Mouse (Mus musculus) gastrocnemius, adult 2 months (tissue): ENCODE measurements around the gene Galnt2. TPM values are rescaled to one million over a fixed set of nuclear protein-coding genes. Genes with fewer than 3 reads are reported as not detected.

ENCODE experiments used
- DNase-seq: peaks from one replicate; pipeline ENCODE4 v3.0.0; 2022
- H3K27ac ChIP-seq: fragments of 200-600 bp; 2 replicates; pipeline ENCODE4 v1.8.1; 2022; ENCODE audit warnings: mild to moderate bottlenecking
- H3K4me3 ChIP-seq: fragments of 200-600 bp; 2 replicates; pipeline ENCODE4 v1.8.1; 2022; ENCODE audit warnings: mild to moderate bottlenecking, moderate library complexity
- CTCF ChIP-seq: fragments of 200-600 bp; IDR thresholded peaks from 2 replicates; pipeline ENCODE4 v1.8.1; 2022; ENCODE audit warnings: antibody characterized with exemption, mild to moderate bottlenecking, moderate library complexity
- intact Hi-C: fragments of 180-260 bp; cut with DNase I; formaldehyde crosslinking; loops from one replicate; pipeline ENCODE4 v1.15.1; 2025
- total RNA-seq, 2 experiments: library from RNA; stranded (reverse); gene quantifications; 2 replicates each; pipeline ENCODE4 v1.2.3; 2021

Gene Galnt2
- total RNA-seq, 2 experiments from 2014 or later, result 35.6 to 37.2 TPM

DNA sequence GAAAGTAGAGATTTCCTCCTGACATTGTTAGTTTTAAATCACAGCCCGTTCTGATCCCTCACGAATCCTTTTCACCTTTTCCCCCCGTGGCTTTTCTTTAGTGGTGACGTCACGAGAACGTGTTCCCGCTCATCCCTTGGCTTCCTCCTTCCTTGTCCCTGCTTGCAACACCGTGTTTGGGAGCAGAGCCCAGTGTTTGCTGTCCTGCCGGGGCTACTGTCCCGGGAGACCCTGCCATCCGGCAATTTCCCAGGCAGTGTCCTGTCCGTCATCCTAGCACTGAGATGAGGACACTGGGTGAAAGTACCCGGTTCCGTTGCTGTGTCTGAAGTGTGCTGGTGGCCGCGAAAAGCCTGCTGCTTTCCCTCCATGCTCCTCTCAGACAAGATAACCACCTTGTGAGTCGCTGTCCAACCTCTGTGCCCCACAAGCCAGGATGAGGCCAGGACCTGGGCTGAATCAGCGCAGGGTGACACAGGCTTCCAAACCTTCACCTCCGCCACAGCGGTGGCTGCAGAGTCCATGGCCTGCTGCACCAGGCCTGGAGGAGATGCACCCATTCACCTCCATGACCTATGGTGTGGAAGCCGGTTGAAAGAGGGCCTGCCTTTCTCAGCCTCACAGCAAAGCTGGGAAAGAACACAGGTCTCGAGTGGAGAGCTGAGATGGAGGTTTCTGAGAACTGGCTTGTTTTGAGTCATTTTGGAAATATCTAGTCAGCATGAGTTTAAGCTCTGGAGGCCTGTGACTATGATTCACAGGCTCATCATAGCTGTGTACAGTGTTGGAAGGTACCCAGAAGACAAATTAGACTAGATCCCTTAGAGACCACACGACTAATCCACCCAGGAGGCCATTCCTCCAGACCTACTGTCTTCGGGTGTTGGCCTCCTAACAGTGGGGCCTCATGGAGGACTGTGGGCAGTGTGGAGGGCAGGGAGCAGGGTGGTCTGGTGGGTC lies 47.0 kb downstream of the Galnt2 start:
- DNase-seq, result peak; percentile 78

DNA sequence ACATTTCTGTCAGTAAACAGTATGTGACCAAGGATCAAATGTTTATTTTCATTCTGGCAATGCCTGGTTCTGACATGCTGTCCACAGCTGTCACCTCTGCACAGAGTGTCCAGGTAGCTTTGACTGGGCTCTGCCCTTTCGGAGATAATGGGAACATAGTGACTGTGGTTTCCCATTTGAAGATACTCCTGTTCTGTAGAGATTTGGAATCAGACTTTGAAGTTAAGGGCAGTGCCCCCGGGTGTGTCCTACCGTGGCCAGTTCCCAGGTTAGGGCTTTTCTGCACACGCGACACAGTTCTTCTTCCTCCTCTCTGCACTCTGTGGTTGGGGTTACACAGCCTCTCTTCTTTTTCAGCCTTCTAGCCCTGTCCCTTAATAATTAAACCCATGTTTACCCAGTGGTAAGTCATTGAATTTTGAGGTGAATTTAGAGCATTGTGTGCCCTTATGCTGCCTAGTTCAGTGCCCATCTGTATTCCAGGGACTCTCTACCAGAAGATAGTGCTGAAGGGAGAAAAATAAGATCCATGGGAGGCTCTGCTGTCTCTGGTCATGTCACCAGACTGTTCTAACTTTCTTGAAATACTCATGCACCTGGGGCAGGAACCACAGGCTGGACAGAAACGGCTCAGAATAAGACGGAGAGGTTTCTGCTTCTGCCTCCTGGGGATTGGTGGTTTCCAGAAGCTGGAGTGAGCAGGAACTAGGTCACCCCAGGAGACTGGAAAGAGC lies 47.9 kb downstream of the Galnt2 start:
- DNase-seq, result no peak
- Histone ChIP-seq H3K27ac (peak overlapping the region; percentile 75), H3K4me3 (no peak overlapping the region)
- intact Hi-C loops, result no loop called here
- TF ChIP-seq CTCF, result no peak

More for the DNA sequence above, 47.0 kb downstream of the Galnt2 start:
- peak overlapping the region; percentile 22 for H3K4me3 ChIP-seq
- peak overlapping the region; percentile 75 for H3K27ac ChIP-seq
- no peak for TF ChIP-seq CTCF
- intact Hi-C loops, result no loop called here

DNA sequence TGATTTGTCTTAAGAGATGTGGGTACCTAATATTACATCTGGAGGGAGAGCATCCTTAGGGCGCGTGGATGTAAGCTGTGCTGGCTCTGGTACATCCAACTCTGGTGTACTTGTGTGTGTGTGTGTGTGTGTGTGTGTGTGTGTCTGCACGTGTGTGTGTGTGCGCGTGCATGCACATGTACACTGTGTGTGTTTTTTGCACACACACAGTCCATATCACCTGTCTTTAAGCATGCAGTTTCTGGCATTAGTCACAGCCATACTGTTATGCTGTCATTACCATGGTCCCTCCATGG lies 48.4 kb downstream of the Galnt2 start:
- no peak for TF ChIP-seq CTCF
- DNase-seq, result no peak
- intact Hi-C loops, result no loop called here
- no peak overlapping the region for H3K27ac ChIP-seq
- H3K4me3 ChIP-seq, result no peak overlapping the region

DNA sequence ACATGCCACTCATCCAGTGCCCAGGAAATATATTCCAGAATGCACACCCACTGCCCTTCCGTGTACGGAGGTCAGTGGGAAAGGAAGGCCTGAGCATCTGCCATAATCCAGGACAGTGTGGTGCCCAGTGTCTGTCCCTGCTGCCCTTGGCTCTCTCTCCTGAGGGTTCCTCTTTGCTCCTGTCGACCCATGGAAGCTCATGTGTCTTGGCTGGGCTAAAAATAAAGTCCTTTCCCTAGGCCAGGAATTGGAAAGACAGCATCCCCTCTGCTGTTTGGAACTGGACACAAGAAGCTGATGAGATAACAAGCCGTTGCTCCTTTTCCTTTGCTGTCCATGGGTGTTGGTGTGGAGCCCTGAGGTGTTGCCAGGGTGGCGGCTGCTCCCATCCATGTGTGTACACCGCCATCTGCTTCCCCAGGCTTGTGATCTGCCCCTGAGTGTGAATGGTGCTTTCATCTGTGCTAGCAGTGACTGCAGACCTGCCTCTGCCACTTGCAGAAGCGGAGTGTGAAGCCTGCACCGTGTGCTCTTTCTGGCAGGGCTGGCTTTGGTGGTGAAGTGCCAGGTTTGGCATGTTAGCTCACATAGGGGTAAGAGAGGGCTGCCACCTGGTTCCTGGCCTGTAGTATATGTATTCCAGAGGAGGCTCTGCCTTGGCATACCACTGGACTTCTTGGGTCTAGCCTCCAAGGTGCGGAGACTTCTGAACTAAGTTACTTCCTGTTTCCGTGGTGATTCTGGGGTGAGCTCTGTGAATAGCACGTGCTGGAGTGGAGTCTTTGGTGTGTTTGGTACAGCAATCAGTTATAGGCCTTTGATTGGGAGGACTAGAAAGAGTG lies 50.7 kb downstream of the Galnt2 start:
- no peak; the same call in 1 of the 2 replicates for TF ChIP-seq CTCF
- Histone ChIP-seq H3K4me3 (peak overlapping the region; percentile 41), H3K27ac (peak overlapping the region; percentile 89)
- intact Hi-C loops, result loop anchor here (5.0 kb wide), 1 partner anchor 50 kb away; the partner anchor contains the start of gene Galnt2
- peak; percentile 60 for DNase-seq

DNA sequence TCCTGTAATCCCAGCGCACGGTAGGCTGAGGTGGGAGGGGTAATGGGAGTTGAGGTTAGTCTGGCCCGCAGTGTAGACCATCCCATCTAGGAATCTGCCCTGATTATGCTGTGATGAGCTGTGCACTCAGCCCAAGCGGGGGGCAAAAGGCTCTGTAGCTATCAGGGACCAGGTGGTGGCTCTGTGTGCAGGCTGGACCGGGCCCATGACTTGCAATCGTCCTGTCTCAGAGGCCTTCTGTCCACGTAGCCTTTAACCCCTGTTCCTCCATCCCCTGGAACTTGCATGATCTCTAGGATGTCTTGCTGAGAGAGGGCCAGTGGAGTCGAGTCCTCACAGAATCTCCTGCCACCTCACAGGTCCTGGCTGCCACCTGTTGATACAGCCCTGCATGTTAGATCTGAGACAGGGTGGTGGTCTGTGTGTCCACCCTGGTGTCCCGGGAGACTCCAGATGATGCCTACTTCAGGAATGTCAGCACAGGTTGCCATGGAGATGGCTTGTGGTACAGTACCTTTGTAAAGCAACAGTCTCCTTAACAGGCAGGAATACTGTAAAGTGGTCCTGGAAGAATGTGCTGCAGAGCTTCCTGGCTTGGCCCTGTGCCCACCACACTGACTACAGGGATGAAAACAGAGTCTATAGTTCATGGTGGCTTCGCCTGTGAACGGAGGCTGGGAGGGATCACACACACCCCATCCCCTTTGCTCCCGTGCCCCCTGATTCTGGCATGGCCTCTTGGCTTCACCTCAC lies 51.9 kb downstream of the Galnt2 start:
- intact Hi-C loops, result loop anchor here (5.0 kb wide), 1 partner anchor 51 kb away; the partner anchor contains the start of gene Galnt2
- Histone ChIP-seq H3K4me3 (no peak overlapping the region), H3K27ac (peak overlapping the region; percentile 89)
- DNase-seq, result no peak
- TF ChIP-seq CTCF, result no peak

DNA sequence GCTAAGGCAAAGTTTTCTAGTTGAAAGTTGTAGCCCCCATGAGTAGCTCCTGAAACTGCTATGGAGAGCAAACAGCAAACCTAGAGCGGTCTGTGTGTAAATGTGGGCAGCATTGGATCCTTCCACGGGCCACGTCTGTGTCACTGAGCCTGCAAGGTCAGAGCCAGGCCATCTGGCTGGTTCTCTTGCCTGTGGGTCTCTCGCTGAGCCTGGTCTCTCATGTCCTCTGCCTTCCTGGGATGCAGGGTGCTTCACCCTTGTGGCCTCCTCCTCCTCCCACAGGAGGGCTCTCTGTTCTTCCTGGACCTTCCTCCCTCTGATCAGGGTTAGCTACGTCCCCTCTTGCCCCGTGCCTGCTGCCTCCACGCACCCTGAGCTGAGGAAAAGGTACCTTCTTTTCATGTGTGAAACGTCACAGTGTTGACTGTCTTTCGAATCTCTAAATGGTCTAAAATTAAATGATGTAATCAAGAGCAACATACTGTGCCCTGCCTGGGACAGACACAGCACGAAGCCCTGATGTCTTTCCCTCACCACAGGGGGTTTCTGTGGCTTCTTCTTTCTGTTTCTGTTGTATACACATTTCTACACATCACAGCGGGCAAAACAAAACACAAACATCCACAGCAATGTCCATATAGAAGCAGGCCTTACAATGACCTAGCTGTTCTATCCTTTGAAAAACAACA lies 52.6 kb downstream of the Galnt2 start:
- TF ChIP-seq CTCF, result no peak
- no peak for DNase-seq
- peak overlapping the region; percentile 89 for H3K27ac ChIP-seq
- no peak overlapping the region for H3K4me3 ChIP-seq
- intact Hi-C loops, result loop anchor here (2.0 to 5.0 kb wide), 2 partner anchors 35 to 51 kb away; partner anchors contain the start of gene Galnt2

DNA sequence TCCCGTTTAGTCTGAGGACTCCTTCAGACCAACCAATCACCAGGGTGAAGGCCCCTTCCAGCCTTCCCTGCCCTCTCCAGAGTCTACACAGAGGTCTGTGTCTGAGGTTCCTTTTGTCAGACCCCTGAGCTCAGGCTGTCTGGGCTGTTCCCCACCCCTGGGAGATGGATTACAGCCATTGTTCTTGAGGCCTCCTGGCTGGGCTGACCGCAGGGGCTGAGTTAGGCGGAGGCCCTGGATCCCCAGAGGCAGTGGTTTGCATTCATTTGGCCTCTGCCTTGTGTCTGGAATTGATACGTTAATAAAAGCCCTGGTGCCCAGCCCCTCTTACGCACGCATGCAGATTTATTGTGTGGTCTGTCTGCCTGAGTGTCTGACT lies 53.1 kb downstream of the Galnt2 start:
- Histone ChIP-seq H3K27ac (peak overlapping the region; percentile 89), H3K4me3 (peak overlapping the region; percentile 50)
- intact Hi-C loops, result loop anchor here (2.0 to 5.0 kb wide), 2 partner anchors 34 to 52 kb away; partner anchors contain the start of gene Galnt2
- DNase-seq, result peak; percentile 53
- TF ChIP-seq CTCF, result no peak

DNA sequence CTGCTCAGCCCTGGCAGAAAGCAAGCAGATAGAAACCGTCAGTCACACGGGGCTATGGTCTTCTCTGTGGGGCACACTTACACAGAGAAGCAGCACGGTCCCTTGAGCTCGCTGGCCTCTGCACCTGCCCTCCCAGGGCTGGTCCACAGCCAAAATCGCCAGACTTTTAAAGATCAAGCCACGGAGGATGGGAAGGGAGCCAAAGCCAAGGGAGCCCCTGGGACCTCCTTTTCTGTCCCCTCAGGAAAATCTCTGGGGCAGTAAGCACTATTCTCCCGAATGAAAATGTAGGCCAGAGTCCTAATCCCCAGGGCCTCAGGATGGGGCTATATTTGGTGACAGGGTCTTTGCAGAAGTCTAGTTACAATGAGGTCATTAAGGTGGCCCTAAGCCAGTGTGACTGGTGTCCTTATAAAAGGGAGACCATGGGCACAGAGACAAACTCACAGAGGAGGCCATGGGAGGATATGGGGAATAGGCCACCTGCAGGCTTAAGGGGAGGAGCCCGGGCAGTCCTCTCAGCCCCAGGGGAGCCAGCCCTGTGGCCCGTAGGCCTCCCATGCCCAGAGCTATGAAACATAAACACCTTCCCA lies 53.9 kb downstream of the Galnt2 start:
- peak overlapping the region; percentile 50 for H3K4me3 ChIP-seq
- peak overlapping the region; percentile 89 for H3K27ac ChIP-seq
- DNase-seq, result peak; percentile 67
- no peak for TF ChIP-seq CTCF
- intact Hi-C loops, result loop anchor here (2.0 to 5.0 kb wide), 2 partner anchors 34 to 53 kb away; partner anchors contain the start of gene Galnt2

DNA sequence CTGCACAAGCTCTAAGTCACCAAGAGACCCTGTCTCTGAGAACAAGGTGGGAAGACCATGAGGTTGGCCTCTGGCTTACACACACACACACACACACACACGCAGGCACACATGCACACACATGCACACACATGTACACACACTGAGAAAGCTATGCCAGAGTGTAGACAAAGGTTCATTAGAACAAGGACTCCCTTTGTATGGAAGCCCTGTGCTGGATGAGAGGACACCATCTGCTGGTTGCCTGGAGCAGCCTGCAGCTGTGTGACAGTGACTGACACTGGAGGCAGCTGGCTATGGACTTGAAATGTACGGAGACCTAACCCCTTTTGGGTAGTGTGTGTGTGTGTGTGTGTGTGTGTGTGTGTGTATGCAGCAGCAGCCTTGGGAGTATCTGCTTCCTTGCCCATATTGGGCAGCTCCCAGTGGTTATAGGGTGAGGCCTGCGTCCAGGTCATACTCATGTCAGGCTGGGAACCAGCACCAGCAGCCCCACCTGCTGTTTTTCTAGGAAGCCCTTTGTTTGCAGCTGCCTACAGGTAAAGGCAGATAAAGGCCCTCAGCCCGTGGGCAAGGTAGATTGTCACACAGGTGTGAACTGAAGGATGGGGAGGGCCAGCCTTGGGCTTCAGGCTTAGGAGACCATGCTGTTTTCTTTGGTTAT lies 55.4 kb downstream of the Galnt2 start:
- intact Hi-C loops, result no loop called here
- DNase-seq, result no peak
- peak overlapping the region; percentile 89 for H3K27ac ChIP-seq
- H3K4me3 ChIP-seq, result no peak overlapping the region
- peak; percentile 39 for TF ChIP-seq CTCF

DNA sequence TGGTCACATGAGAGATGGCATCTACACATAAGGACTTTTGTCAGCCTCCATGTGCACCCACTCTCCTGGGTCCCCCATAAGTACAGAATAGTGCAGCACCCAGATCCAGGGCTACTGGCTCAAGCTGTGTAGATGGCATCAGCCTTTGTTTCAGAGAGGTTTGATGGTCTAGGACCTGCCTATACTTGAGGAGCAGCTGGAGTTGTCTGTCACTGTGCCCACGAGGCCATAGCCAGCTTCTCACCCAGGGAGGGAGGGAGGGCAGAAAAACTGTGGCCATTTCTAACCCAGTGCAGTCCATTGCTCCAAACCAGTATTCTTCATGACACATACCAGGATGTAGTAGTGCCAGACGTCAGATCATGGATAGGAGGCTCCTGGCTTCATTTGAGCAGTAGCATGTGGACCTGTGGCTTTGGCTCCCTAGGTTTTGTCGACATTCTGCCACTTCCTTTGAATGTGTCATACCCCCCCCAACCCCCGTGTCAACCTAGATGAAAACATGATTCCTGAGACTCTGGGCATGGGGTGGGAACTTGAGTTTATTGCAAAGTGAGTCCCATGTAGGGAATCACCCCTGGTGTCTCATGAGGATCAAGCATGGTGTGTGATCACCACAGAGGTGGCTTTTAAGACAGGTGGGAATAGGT lies 57.1 kb downstream of the Galnt2 start:
- no peak for DNase-seq
- no peak for TF ChIP-seq CTCF
- intact Hi-C loops, result no loop called here
- Histone ChIP-seq H3K27ac (peak overlapping the region; percentile 25; the same call in 1 of the 2 replicates), H3K4me3 (no peak overlapping the region)
